Mouse (Mus musculus) liver (tissue): ENCODE measurements around the gene Mrpl18.
"Not testable (repeated sequence)": the region's sequence is repeated elsewhere in the genome, so short reads cannot be mapped to it uniquely, and the experiment has no call there.

Source experiments
- DNase-seq: peaks from one replicate; pipeline ENCODE4 v3.0.0-alpha.2; 2020; ENCODE audit warnings: mixed read lengths

Mrpl18 gene

DNA sequence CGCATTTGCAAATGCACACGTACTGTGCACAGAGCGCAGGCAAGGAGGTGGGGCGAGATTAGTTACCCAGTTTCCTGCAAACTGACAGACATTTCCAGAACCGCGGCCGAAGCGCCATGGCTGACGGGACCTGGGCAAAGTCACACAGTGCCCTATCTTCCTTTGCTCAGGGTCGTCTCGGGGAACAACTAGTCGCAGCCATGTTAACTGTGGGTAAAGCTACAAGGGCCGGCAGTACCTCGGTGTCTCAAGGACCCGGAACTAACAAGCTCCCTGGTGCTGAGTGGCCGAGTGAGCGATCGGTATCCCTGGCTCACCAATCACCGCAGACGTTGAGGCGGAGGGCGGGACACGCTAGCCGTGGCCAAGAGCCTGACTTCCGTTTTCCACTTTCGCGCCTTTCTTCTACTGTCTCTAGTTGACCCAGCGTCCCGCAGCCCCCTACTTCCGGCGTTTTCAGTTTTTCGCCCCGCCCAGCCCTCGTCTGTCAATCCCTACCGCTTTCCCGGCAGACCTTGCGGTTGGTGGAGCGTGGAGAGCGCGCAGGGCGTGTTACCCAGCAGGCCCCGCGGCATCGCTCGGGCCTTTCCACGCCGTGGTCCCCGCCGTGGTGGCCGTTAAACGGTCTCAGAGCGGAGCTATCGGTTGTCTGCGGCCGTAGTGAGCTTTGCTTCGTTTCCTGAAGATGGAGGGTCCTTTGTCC, at the start of gene Mrpl18:
Gene Mrpl18, minus strand, starts transcription at position 465 of the 703 bp plus-strand sequence.
- DNase-seq: peak; percentile 98

DNA sequence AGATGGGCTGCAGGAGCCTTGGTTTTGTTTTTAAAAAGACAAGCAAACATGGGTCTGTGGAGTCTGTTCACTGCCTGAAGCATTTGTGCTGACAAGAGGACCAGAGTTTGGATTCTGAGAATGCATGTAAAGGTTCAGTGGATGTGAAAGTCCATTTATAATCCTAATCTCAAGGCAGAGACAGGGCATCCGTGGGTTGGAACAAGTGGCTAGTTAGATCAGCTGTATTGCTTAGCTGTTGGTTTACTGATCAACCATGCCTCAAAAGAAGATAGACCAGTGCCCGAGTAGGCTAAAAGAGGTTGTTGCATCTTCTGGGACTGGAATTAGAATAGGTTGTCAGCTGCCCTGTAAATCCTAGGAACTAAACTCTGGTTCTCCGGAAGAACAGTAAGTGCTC, 47.3 kb upstream of the Mrpl18 start:
- no peak for DNase-seq

DNA sequence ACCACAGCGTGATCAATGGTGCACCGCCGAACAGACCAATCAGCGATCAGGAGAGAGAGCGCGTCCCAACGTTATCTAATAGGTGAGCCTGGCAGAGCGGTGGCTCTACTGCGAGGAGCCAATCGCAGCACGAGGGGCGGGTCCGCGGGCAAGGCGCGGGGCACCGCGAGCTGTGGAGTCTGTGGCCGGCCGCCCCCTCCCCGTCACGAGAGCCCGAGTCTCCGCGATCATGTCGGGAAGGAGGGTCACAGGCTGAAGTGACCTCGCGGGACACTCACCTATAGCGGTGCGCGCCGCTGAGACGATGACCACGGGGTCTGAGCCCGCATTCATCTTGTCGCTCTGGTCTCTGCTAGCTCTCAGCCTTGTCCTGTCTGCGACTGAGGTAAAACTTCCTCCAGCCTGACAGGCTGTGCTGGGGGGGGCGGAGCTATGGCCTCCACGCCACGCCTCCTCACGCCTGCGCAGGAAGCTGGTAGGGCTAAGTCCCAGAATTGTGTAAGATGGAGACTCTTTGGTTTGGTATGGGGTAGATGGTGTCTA, 44.3 kb upstream of the Mrpl18 start, which contains the start of gene Acat2:
Gene Acat2, minus strand, starts transcription at position 417 of the 543 bp plus-strand sequence.
- DNase-seq: peak; percentile 95

DNA sequence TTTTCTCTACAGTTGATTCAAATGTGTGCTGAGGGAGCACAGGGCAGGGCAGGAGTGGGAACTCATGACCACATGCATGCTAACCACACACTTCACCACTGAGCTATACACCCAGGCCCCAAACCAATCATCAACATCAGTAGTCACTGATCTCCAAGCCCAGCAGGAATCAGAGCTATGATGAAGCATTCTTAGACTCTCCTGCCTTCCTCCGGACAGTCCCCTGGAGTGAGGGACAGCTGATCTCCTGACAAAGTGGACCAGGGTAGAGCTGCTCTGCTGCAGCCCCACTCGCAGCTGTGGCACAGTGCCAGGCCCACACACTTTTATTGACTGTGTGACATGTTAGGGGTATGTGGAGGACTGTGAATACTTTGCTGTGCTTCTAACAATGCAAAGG, 43.2 kb upstream of the Mrpl18 start:
- not testable (repeated sequence) for DNase-seq

DNA sequence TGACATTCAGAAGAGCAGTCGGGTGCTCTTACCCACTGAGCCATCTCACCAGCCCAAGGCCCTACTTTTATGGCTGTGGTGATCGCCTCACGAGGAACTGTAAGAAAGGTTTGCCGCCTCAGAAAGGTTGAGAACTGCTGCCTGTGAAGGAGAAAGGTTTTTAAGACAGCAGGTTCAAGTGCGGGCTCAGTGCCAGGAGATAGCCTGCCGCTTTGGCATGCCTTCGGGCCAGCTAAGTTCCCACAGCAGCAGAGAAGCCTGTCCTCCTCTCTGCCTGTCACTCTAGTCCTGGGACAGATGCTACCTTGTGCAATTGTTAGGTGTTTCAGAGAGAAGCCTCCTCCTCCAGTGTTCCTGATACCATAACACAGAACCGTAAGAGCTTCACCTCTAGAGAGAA, 40.5 kb upstream of the Mrpl18 start:
- no peak for DNase-seq

DNA sequence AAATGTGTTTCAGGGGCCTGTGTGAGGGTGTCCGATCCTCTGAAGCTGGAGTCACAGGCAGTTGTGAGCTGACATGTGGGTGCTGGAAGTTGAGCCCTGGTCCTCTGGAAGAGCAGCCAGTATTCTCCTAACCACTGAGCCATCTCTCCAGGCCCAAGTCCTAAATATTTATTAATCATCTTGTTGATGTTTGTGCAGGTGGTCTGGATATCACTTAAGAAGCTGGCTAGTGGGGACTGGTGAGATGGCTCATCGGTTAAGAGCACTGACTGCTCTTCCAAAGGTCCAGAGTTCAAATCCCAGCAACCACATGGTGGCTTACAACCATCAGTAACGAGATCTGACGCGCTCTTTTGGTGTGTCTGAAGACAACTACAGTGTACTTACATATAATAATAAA, 33.5 kb upstream of the Mrpl18 start:
- no peak for DNase-seq

DNA sequence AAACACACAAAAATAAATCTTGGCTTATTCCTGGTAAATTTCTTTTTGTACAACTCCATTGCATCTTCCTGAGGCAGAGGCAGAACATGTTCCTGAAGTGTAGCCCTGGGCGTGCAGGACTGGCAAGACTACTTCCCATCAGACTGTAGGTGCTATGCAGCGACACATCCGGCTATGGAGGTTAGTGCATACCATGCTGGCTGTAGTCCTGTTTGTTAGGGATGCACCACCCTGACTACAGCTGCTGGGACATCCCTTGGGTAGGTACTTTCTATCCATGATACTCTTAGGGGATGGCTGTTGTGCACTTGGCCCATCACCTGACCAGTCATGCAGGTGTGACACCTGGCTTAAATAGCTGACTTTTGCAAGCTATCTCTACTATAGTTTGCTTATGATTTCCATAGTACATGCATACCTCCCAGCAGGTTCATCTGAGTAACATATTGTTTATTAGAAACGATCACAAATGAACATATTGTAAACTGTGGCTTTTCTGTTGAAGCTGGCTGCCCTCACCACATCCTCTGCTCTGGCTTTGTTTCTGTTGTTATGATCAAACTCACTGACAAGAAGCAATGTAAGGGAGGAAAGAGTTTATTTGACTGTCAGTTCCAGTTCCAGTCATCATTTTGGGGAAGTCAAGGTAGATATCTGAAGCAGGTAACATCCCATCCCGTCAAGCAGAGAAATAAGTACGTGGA, 26.5 kb upstream of the Mrpl18 start:
- DNase-seq: no peak

DNA sequence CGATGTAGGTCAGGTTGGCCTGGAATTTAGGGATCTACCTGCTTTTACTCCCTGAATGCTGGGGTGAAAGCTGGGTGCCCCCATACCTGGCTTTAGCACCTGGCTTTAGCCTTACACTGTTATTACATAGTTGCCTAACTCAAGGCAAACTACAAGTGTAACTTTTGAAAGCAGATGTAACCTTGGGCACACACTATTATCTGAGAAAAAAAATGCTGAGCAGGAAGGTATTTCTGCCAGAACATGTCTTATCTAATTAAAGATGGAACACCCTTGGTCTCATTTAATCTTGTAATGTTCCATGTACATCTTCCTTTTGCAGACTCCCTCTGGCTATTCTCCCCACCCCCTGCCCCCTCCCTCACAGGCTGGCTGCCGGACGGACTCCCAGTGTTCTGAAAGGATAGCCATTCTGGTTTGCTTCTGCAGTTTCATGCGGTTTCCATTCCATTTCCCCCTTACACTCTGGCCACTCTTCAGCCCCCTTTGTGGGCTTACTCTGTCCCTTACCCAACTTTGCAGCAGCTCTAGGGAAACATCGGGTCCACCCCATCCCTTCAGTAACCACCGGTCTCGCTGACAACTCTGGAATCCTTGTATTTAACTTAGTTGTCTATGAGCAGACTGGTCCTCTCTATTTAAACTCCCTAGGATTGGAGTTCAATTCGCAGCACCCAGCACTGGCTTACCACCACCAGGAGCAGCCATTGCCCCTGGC, 25.6 kb upstream of the Mrpl18 start:
- DNase-seq: no peak

DNA sequence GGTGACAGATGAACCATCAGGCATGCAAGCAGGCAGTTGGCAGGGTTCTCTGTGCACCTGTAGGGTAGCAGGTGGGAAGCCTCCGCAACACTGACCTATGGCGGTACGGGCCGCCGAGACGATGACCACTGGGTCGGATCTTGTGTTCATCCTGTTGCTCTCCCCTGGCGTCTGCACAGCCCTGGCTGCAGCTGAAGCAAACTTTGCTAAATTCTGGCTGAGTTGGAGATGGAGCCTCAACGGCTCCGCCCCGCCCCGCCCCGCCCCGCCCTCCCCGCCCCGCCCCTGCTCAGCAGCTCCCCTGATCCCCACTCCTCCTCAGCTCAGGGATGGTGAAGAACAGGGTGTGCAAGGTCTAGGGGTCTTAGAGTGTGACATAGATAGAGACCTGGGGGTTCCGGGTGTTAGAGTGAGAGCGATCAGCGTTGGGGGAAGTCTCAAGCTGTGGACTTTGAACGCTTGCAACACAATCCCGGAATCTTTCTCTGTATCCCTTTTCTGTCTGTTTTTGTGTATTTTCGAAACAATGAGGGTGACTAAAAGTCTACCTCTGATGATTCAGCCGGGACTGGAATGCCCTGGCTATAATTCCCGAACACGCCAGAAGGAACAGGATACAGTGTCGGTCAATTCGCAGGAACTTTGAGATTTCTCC, 24.1 kb upstream of the Mrpl18 start, which contains the start of gene Acat3:
Gene Acat3, minus strand, starts transcription at position 450 of the 655 bp plus-strand sequence.
- peak; percentile 59 for DNase-seq

DNA sequence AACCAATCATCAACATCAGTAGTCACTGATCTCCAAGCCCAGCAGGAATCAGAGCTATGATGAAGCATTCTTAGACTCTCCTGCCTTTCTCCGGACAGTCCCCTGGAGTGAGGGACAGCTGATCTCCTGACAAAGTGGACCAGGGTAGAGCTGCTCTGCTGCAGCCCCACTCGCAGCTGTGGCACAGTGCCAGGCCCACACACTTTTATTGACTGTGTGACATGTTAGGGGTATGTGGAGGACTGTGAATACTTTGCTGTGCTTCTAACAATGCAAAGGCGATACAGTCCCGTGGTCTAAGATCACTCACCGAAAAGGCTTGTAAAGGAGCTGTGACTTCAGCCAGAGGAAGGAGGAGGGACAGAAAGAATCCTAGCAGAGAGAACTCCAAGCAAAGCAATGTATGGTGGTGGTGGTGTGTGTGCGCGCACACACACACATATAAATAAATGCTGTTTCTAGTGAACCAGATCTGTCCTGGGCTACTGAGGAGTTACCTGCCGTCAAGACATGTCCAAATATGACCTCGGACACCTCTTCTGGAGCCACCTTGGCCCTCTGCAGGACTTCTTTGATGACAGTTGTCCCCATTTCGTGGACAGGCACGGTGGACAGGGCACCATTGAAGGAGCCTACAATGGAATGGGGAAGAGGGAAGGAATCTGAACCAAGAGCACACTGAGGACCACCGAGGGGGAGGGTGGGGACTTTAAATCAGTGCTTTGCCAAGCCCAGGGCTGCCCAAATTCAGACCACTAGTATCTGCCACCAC, 23.4 kb upstream of the Mrpl18 start:
- DNase-seq: not testable (repeated sequence)

DNA sequence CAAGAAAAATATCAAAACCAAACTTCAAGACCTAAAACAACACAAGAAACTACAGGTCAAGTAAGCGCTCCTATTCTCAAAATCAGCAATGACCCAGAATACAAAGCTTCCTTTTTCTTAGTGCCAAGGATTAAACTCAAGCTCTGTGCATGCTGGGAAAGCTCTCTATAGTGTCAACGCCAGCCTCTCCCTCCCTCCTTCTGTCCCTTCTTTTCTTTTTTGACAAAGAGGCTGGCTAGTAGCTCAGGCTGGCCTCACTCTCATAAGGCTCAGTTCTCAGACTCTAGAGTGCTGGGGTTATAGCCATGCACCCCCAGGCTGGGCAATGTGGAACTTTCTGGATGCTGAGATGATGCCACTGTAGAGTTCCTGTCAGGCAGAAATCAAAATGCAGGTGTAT, 21.9 kb upstream of the Mrpl18 start:
- DNase-seq: no peak

DNA sequence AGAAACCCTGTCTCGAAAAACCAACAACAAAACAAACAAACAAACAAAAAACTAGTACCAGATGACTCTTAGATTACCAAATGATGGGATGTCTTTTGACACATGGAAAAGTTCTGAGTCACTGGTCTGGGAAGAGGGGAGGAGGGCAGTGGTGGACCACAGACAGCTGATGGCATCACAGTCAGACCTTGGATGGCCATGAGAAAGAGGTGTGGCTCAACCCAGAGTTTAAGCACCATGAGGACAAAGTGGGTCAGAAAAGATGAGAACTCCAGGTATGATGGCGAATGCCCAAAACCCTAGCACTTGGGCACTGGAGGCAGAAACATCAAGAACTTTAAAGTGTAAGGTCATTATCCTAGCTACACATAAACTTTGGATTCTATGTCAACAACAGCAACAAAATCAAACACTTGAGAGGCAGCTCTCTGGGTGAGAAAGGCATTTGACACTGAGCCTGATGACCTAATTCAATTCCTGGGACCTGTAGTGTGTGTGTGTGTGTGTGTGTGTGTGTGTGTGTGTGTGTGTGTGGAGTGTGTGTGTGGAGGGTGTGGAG, 21.3 kb upstream of the Mrpl18 start:
- no peak for DNase-seq

DNA sequence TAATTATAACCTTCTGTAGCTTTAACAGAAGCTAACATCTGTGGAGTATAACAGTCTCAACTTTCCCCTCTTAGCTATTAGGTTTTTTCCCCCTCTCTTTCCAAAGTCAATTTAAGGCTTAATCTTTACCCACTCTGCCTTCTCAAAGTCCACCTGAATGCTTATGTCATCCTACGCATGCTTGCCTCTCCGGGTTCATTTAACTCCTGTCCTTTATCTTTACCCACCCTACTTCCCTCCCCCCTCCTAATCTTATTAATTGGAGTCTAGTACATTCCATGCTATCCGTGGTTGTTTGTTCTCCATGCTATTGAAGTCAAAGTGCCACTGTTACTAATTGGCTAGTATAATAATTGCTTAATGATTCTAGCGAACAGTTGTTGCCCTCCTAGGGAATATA, 19.6 kb upstream of the Mrpl18 start:
- no peak for DNase-seq

DNA sequence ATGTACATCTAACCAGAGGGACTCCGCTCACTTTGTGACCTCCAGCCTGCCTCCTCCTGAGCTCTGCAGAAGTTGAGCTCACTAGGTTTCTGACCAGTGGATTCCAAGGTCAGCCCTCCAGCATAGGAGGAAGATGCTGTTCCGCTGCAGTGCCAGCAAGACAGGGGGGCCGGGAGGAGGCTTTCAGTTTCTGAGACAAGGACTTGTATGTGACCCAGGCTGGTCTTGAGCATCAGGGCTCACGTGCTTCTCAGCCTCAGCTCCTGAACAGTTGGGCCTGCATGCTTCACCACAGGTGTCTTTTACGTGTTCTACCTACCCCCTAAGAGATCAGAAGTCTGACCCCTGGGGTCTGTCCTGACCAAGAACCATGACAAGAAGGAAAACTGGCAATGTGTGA, 15.4 kb upstream of the Mrpl18 start:
- DNase-seq: not testable (repeated sequence)

DNA sequence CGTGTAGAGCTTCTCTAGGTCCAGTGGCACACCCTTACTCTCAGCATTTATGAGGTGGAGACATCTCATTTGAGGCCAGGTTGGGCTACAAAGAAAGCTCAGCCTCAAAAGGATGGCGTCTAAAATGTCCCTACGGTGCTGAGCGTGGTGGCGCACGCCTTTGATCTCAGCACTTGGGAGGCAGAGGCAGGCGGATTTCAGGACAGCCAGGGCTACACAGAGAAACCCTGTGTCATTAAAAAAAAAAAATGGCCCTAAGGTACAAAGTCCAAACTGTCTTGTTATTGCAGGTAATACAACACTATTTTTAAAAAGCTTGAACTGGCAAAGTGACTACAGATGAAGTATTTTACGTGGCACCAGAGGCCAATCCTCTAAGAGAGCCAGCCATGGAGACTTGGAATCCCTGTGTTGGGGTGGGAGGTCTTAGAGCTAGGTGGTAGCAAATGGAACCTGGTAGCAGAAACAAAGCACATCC, 9.6 kb upstream of the Mrpl18 start:
- DNase-seq: no peak

DNA sequence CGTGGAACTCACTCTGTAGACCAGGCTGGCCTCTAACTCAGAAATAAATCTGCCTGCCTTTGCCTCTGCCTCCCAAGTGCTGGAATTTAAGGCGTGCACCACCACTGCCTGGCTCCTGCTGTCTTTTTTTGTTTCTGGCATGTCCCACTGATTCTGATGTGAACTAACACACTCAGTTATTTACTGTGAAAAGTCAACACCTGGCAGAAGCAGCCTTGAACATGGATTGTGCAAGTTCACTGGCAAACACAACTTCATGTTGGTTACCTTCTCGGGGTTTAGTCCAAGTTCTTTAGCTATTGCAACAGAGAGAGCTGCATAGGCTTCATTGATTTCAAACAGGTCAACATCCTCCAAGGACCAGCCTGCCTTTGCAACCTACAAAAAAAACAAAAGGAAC, 8.9 kb upstream of the Mrpl18 start:
- DNase-seq: no peak

DNA sequence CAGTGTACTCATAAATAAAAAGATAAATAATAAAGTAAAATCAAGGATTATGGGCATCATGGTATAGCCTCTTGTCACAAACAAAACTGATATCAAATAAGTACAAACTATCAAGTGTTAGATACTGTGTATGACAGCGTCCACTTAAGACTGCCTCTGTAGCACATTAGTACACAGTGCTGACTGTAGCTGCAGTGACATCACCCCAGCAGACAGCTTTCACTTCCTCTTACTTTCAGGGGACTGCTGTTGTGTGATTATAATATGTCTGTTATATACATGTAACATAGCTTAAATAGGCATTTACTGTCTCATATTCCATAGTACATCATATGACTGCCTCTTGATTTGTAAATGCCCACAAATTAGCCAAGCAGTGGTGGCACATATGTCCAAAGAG, 4.9 kb upstream of the Mrpl18 start:
- DNase-seq: no peak

DNA sequence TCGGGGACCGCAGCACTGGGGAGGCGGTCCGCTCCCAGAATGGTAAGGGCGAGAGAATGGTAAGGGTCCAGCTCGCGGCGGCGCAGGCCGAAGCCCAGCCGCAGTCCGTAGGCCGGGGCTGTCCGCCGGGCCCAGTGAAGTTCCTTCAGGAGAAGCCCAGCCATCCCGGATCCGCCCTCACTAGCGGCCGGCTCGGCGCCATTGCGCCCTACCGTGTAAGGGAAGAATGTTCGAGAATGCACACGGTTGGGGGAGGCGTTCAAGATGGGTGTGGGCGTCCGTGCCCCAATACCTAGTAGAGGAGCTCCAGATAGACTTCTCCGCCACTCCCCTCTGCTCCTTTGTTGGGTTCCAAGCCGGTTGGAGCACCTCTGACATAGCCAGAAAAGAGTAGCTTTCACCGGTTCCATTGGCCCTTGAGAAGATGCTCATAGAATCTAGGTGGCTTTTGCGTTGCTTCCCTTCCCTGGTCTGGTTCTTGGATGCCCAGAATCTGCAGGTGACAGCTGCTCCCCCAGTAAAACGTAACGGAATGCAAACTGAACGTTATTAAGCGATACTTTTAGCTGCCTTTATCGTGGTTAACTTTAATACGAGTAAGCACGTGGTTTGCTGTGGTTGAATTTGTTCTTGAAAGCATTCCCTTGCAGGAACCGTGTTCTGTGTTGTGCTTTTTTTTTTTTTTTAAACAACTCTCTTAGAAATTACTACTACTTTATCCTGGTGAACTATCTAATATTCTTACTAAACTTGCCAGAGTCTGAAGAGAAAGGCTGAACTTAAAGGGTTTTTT, 639 bp upstream of the Mrpl18 start:
- DNase-seq: peak; percentile 82

DNA sequence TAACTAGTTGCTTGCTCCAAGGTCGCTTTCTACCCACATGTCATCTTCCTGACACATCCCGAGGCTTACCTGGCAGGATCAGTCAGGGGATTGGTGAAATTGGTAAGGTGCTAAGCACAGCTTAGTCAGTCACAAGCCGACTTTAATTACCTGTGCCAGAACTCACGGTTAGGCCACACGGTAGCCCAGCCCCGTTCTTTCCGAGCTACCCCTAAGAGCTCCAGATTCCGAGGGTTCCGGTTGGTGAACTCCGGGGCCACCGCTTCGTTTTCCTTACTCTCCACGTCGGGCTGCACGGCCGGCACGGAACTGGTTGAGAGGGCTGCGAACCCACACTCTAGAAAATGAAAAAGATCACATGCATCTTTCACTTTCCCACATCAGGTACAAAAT, 661 bp downstream of the Mrpl18 start, which contains the start of gene Tcp1:
Gene Tcp1, plus strand, starts transcription at position 214 of the 393 bp plus-strand sequence.
- DNase-seq: no peak

DNA sequence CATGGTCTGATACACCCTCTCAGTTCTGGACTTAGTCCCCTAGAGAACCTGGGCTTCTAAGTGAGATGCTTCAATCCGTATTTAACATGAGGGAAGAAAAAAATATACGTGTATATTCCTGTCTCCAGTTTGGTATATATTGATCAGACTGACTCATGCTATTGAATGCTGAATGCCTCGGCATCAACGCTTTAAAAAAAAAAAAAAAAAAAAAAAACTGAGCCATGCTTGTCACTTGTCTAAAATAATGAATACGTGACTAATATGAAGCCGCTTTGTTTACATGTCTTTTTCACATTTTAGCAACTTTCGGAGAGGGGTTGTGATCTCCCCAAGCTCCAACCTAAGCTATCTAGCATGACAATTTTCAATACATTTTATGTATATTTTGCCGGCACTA, 5.8 kb downstream of the Mrpl18 start:
- DNase-seq: no peak
